Comparison of ENCODE assay signal across 27 mouse cellular contexts in genomic region chr16:58623114-58623513, GRCm38 (mm10). TPM values are rescaled to one million over a fixed set of nuclear protein-coding genes. Genes with fewer than 3 reads are reported as not detected.
A peak's percentile ranks its signal among the peaks of the same experiment; 100 is the strongest.
DNase-seq lines count a peak whose midpoint lies in the region; ATAC-seq and TF ChIP-seq lines count a peak whose summit lies in the region.
"Had no signal": no experiment of that assay in that cellular context is flagged by ENCODE, and none has a peak within 500 bp of the region (broad histone marks: within the 10 kb centered on the region; RNA-seq: fewer than 3 reads in every experiment).

No protein-coding gene starts in this region.

- no peak for TF ChIP-seq CTCF in kidney, adult 2 months (conservative IDR thresholded peaks at IDR 0.05; ENCODE audit: insufficient read depth, insufficient read length, low read depth, low read length)

- H3K4me3 ChIP-seq in kidney, adult 2 months (ENCODE audit: insufficient read depth, low read depth, low read length), result no peak overlapping the region
- no peak overlapping the region for H3K4me3 ChIP-seq in kidney, embryonic 14.5 days (ENCODE audit: low read length)
- no peak overlapping the region for H3K4me3 ChIP-seq in kidney, embryonic 16.5 days (ENCODE audit: low read length)
- H3K4me3 ChIP-seq: embryonic facial prominence, embryonic 10.5 days; forebrain, embryonic 13.5 days; gastrocnemius, adult 2 months; heart, embryonic 15.5 days; hindbrain, embryonic 13.5 days had no signal

- intact Hi-C loops in gastrocnemius, postnatal 14 days (cut with DNase I; ENCODE audit: low total_unique reads), result loop anchor here (5.0 to 10.0 kb wide), 2 partner anchors 161 to 328 kb away; no protein-coding TSS in a partner anchor

- no peak overlapping the region for H3K4me2 ChIP-seq in kidney, embryonic 14.5 days (replicated peaks; ENCODE audit: low read depth, low read length)
- H3K4me2 ChIP-seq in kidney, embryonic 16.5 days (replicated peaks; ENCODE audit: low read depth, low read length), result no peak overlapping the region
- H3K4me2 ChIP-seq: forebrain, embryonic 13.5 days; heart, embryonic 11.5 days; heart, embryonic 15.5 days; hindbrain, embryonic 13.5 days had no signal

- H3K4me1 ChIP-seq in kidney, adult 2 months (ENCODE audit: control insufficient read depth, insufficient read depth, low read length), result no peaks in the 10 kb centered on the region
- H3K4me1 ChIP-seq in kidney, embryonic 14.5 days (ENCODE audit: control insufficient read depth, insufficient read depth, low read length), result no peaks in the 10 kb centered on the region
- H3K4me1 ChIP-seq in kidney, embryonic 16.5 days (ENCODE audit: insufficient read depth, low read length), result no peaks in the 10 kb centered on the region
- H3K4me1 ChIP-seq: embryonic facial prominence, embryonic 10.5 days; forebrain, embryonic 13.5 days; heart, embryonic 15.5 days; hindbrain, embryonic 13.5 days had no signal

- H3K27me3 ChIP-seq in kidney, adult 2 months (replicated peaks; ENCODE audit: control insufficient read depth, insufficient read depth, low read length), result no peaks in the 10 kb centered on the region
- no peaks in the 10 kb centered on the region for H3K27me3 ChIP-seq in kidney, embryonic 14.5 days (ENCODE audit: control insufficient read depth, insufficient read depth, low read length)
- H3K27me3 ChIP-seq in kidney, embryonic 16.5 days (ENCODE audit: insufficient read depth, low read length), result no peaks in the 10 kb centered on the region
- H3K27me3 ChIP-seq: forebrain, embryonic 13.5 days; heart, embryonic 15.5 days; hindbrain, embryonic 13.5 days had no signal

- H3K27ac ChIP-seq in kidney, adult 2 months (ENCODE audit: insufficient read depth, low read depth, low read length), result peak overlapping the region; percentile 72
- no peak overlapping the region for H3K27ac ChIP-seq in kidney, embryonic 14.5 days (ENCODE audit: low read depth, low read length)
- H3K27ac ChIP-seq in kidney, embryonic 16.5 days (ENCODE audit: low read length), result peak overlapping the region; percentile 24; the same call in 1 of the 2 replicates
- H3K27ac ChIP-seq: embryonic facial prominence, embryonic 10.5 days; forebrain, embryonic 13.5 days; gastrocnemius, adult 2 months; heart, embryonic 15.5 days; hindbrain, embryonic 13.5 days; hindbrain, postnatal 0 days had no signal

- TF ChIP-seq POLR2A in kidney, adult 2 months (IDR thresholded peaks at IDR 0.05; ENCODE audit: low read depth, low read length), result no peak

- no peak overlapping the region for H3K9ac ChIP-seq in kidney, embryonic 14.5 days (ENCODE audit: low read depth, low read length)
- H3K9ac ChIP-seq in kidney, embryonic 16.5 days (replicated peaks; ENCODE audit: low read length), result no peak overlapping the region
- H3K9ac ChIP-seq: forebrain, embryonic 13.5 days; forebrain, postnatal 0 days; heart, embryonic 15.5 days; hindbrain, embryonic 13.5 days had no signal

- no peak for ATAC-seq in kidney, embryonic 14.5 days (ENCODE audit: low FRiP score, low TSS enrichment)
- ATAC-seq in kidney, embryonic 16.5 days (ENCODE audit: low FRiP score, low TSS enrichment), result no peak
- ATAC-seq: activated CD4-positive, CD25-positive, alpha-beta regulatory T cell, adult 4 months; hindbrain, postnatal 0 days had no signal

- peak; percentile 10 for DNase-seq in adrenal gland, adult 2 months
- DNase-seq in adrenal gland, postnatal 25 days, result no peak
- DNase-seq in kidney, adult 2 months, result peak; percentile 56
- DNase-seq in urinary bladder, adult 18-20 months (ENCODE audit: low spot score in 2 of 2), result no peak
- DNase-seq in gastrocnemius, postnatal 14 days, result no peak
- DNase-seq: B cell, adult 2 months; cerebellum, adult 2 months; cerebellum, postnatal 10 days; forebrain, postnatal 0 days; gastrocnemius, adult 2 months; gastrocnemius, postnatal 36 days; heart, postnatal 14 days had no signal

- H3K9me3 ChIP-seq in kidney, embryonic 14.5 days (ENCODE audit: control insufficient read depth, low read length), result no peaks in the 10 kb centered on the region
- no peaks in the 10 kb centered on the region for H3K9me3 ChIP-seq in kidney, embryonic 16.5 days (ENCODE audit: low read length)
- H3K9me3 ChIP-seq: embryonic facial prominence, embryonic 10.5 days; forebrain, embryonic 13.5 days; G1E; heart, embryonic 15.5 days; hindbrain, embryonic 13.5 days had no signal

- no peaks in the 10 kb centered on the region for H3K36me3 ChIP-seq in kidney, adult 2 months (ENCODE audit: control insufficient read depth, insufficient read depth, low read length)
- no peaks in the 10 kb centered on the region for H3K36me3 ChIP-seq in kidney, embryonic 14.5 days (ENCODE audit: control insufficient read depth, insufficient read depth, low read length)
- H3K36me3 ChIP-seq in kidney, embryonic 16.5 days (ENCODE audit: insufficient read depth, low read length), result no peaks in the 10 kb centered on the region
- H3K36me3 ChIP-seq: embryonic facial prominence, embryonic 10.5 days; G1E; heart, embryonic 15.5 days; hindbrain, embryonic 13.5 days had no signal

- WGBS in kidney, adult 2 months, result 56% methylated on average over 4 of the region's 4 CpGs
- 56% methylated on average over 4 of the region's 4 CpGs for WGBS in kidney, embryonic 14.5 days
- WGBS in kidney, embryonic 16.5 days, result 53% methylated on average over 4 of the region's 4 CpGs

RNA-seq across cellular contexts. Expression of gene Gm813, which starts 6.3 kb away (rescaled TPM):
- not detected for total RNA-seq in adrenal gland, adult 2 months (2021)
- not detected in 2 replicates for polyA plus RNA-seq in adrenal gland, adult 2 months (2012; rRNA removed)
- total RNA-seq in adrenal gland, postnatal 25 days (2021), result not detected in 2 replicates
- polyA plus RNA-seq in kidney, adult 2 months (2012; rRNA removed), result not detected in 2 replicates
- not detected in 2 replicates for polyA plus RNA-seq in kidney, embryonic 14.5 days (2014; fragmentation: Nextera tagmentation; extraction: Ambion mirVana)
- polyA plus RNA-seq in kidney, embryonic 16.5 days (2015; fragmentation: Nextera tagmentation; extraction: Ambion mirVana), result not detected in 2 replicates
- total RNA-seq in gastrocnemius, postnatal 14 days (2021), result not detected
- total RNA-seq: adrenal gland, adult 18-20 months; adrenal gland, postnatal 36 days; forebrain, postnatal 0 days; gastrocnemius, adult 2 months; gastrocnemius, postnatal 36 days; heart, postnatal 14 days; hematopoietic stem cell, adult 5-6 weeks; hindbrain, postnatal 0 days had no signal
- polyA plus RNA-seq: activated CD4-positive, CD25-positive, alpha-beta regulatory T cell, adult 4 months; CD4-positive, CD25-positive, alpha-beta regulatory T cell, adult 4 months; cerebellum, adult 2 months; embryonic facial prominence, embryonic 10.5 days; embryonic facial prominence, embryonic 14.5 days; forebrain, embryonic 13.5 days; forebrain, postnatal 0 days; G1E; heart, embryonic 11.5 days; heart, embryonic 15.5 days; hindbrain, embryonic 13.5 days; hindbrain, postnatal 0 days had no signal

RNA-seq across cellular contexts. Expression of gene E330017A01Rik, which starts 15.4 kb away (rescaled TPM):
- total RNA-seq in adrenal gland, adult 2 months (2021), result not detected
- polyA plus RNA-seq in adrenal gland, adult 2 months (2012; rRNA removed), result not detected in 2 replicates
- total RNA-seq in adrenal gland, postnatal 25 days (2021), result not detected in 2 replicates
- polyA plus RNA-seq in kidney, adult 2 months (2012; rRNA removed), result not detected in 2 replicates
- 0.17 and 0.39 TPM in 2 replicates for polyA plus RNA-seq in kidney, embryonic 14.5 days (2014; fragmentation: Nextera tagmentation; extraction: Ambion mirVana)
- polyA plus RNA-seq in kidney, embryonic 16.5 days (2015; fragmentation: Nextera tagmentation; extraction: Ambion mirVana), result not detected in 2 replicates
- total RNA-seq in gastrocnemius, postnatal 14 days (2021), result not detected
- total RNA-seq: adrenal gland, adult 18-20 months; adrenal gland, postnatal 36 days; forebrain, postnatal 0 days; gastrocnemius, adult 2 months; gastrocnemius, postnatal 36 days; heart, postnatal 14 days; hematopoietic stem cell, adult 5-6 weeks; hindbrain, postnatal 0 days had no signal
- polyA plus RNA-seq: activated CD4-positive, CD25-positive, alpha-beta regulatory T cell, adult 4 months; CD4-positive, CD25-positive, alpha-beta regulatory T cell, adult 4 months; cerebellum, adult 2 months; embryonic facial prominence, embryonic 10.5 days; embryonic facial prominence, embryonic 14.5 days; forebrain, embryonic 13.5 days; forebrain, postnatal 0 days; G1E; heart, embryonic 11.5 days; heart, embryonic 15.5 days; hindbrain, embryonic 13.5 days; hindbrain, postnatal 0 days had no signal

RNA-seq across cellular contexts. Expression of gene Cpox, which starts 47.0 kb away (rescaled TPM):
- total RNA-seq in adrenal gland, adult 2 months (2021), result 10 to 100 TPM; 12.2 to 17.0 TPM
- 10.1 and 10.5 TPM in 2 replicates for polyA plus RNA-seq in adrenal gland, adult 2 months (2012; rRNA removed)
- 15.8 and 19.6 TPM in 2 replicates for total RNA-seq in adrenal gland, postnatal 25 days (2021)
- polyA plus RNA-seq in kidney, adult 2 months (2012; rRNA removed), result 27.7 and 29.8 TPM in 2 replicates
- 22.3 and 29.6 TPM in 2 replicates for polyA plus RNA-seq in kidney, embryonic 14.5 days (2014; fragmentation: Nextera tagmentation; extraction: Ambion mirVana)
- 34.5 and 42.7 TPM in 2 replicates for polyA plus RNA-seq in kidney, embryonic 16.5 days (2015; fragmentation: Nextera tagmentation; extraction: Ambion mirVana)
- 10 to 100 TPM; 12.0 to 14.0 TPM for total RNA-seq in gastrocnemius, postnatal 14 days (2021)

Comparison
In these comparisons a context has a peak if more than half of its experiments do, and no peak if none do; other contexts are left out.
1. DNase-seq: peak in adrenal gland, adult 2 months (single experiment) and kidney, adult 2 months (single experiment); none in adrenal gland, postnatal 25 days (single experiment), urinary bladder, adult 18-20 months (0 of 2) and gastrocnemius, postnatal 14 days (single experiment).